Mouse (Mus musculus) limb, embryonic 11.5 days (tissue): ENCODE measurements around the gene Gm11938. TPM values are rescaled to one million over a fixed set of nuclear protein-coding genes. Genes with fewer than 3 reads are reported as not detected.

Experiments used
- ATAC-seq: fragments of 200-750 bp; cut with Nextera tagmentation; 2 replicates; pipeline ENCODE4 v1.8.0; 2017; ENCODE audit warnings: low read depth; ENCODE audit not compliant: insufficient number of reproducible peaks, low FRiP score, low TSS enrichment
- DNase-seq: peaks from one replicate; pipeline ENCODE4 v3.0.0-alpha.2; 2015; ENCODE audit warnings: low spot score
- H3K27ac ChIP-seq: fragments of 300-500 bp; sonication (generic); replicated peaks from 2 replicates; pipeline ENCODE4 v1.5.1; 2014; ENCODE audit warnings: low read depth, mild to moderate bottlenecking, low read length
- H3K27me3 ChIP-seq: fragments of 300-500 bp; sonication (generic); 2 replicates; pipeline ENCODE4 v1.6.1; 2014; ENCODE audit warnings: mild to moderate bottlenecking, low read length, mixed read lengths; ENCODE audit not compliant: control insufficient read depth, insufficient read depth
- H3K36me3 ChIP-seq: fragments of 300-500 bp; sonication (generic); 2 replicates; pipeline ENCODE4 v1.6.1; 2014; ENCODE audit warnings: mild to moderate bottlenecking, low read length, moderate library complexity, mixed read lengths; ENCODE audit not compliant: control insufficient read depth, insufficient read depth
- H3K4me1 ChIP-seq: fragments of 300-500 bp; sonication (generic); 2 replicates; pipeline ENCODE4 v1.6.1; 2014; ENCODE audit warnings: low read length, mixed read lengths; ENCODE audit not compliant: control insufficient read depth, insufficient read depth
- H3K4me2 ChIP-seq: fragments of 300-500 bp; sonication (generic); 2 replicates; pipeline ENCODE4 v1.6.1; 2014; ENCODE audit warnings: low read depth, mild to moderate bottlenecking, moderate library complexity; ENCODE audit not compliant: severe bottlenecking
- H3K4me3 ChIP-seq: fragments of 300-500 bp; sonication (generic); 2 replicates; pipeline ENCODE4 v1.5.1; 2014; ENCODE audit warnings: low read depth, low read length
- H3K9ac ChIP-seq: fragments of 300-500 bp; sonication (generic); 2 replicates; pipeline ENCODE4 v1.6.1; 2014; ENCODE audit warnings: mild to moderate bottlenecking, low read length
- H3K9me3 ChIP-seq: fragments of 300-500 bp; sonication (generic); 2 replicates; pipeline ENCODE4 v1.6.1; 2016; ENCODE audit warnings: low read length; ENCODE audit not compliant: control insufficient read depth
- WGBS: fragments of 180-500 bp; shearing (Covaris S2); extraction: QIAGEN DNeasy Blood & Tissue Kit; methylation state at CpG from one replicate; pipeline ENCODE4 v1.1.7; 2014; 5-methylcytosine and 5-hydroxymethylcytosine counted together
- polyA plus RNA-seq: library from polyadenylated mRNA; unstranded; fragments of >200 nt; fragmentation: Nextera tagmentation; extraction: Ambion mirVana; gene quantifications from 2 replicates; pipeline ENCODE4 v1.2.1, GENCODE M21; 2014

Gene Gm11938
- polyA plus RNA-seq, 1 experiment from 2014 or later, result not detected

- H3K4me2 ChIP-seq, result no peak within 1 kb of the TSS
- 93% methylated on average over 9 of the region's 9 CpGs for WGBS
- H3K9me3 ChIP-seq, result no peaks in the 10 kb centered on the region
- no peak within 1 kb of the TSS for H3K9ac ChIP-seq
- no peak for ATAC-seq
- H3K27ac ChIP-seq, result no peak within 1 kb of the TSS
- H3K36me3 ChIP-seq, result no peaks in the 10 kb centered on the region
- no peaks in the 10 kb centered on the region for H3K4me1 ChIP-seq
- no peak within 1 kb of the TSS for H3K4me3 ChIP-seq
- DNase-seq, result no peak
- H3K27me3 ChIP-seq, result no peaks in the 10 kb centered on the region
Observed at GRCm38 (mm10) chr11:99559366-99559765, 43.7 kb downstream of the Gm11938 start, which contains the start of gene Gm11939. TSS of gene Gm11939 (minus strand) at chr11:99559466.

GRCm38 (mm10) chr11:99557976-99558745 is 44.9 kb downstream of the Gm11938 start:
- 91% methylated on average over 3 of the region's 3 CpGs for WGBS

GRCm38 (mm10) chr11:99556753-99557152 is 46.4 kb downstream of the Gm11938 start, which contains the start of gene Krtap3-2:
TSS of gene Krtap3-2 (minus strand) at chr11:99556853.
- no peaks in the 10 kb centered on the region for H3K9me3 ChIP-seq
- no peak within 1 kb of the TSS for H3K27ac ChIP-seq
- DNase-seq (no peak), ATAC-seq (no peak)
- H3K4me3 ChIP-seq, result no peak within 1 kb of the TSS
- WGBS, result 75% methylated on average over 2 of the region's 2 CpGs
- no peaks in the 10 kb centered on the region for H3K36me3 ChIP-seq
- H3K4me2 ChIP-seq, result no peak within 1 kb of the TSS
- H3K9ac ChIP-seq, result no peak within 1 kb of the TSS
- no peaks in the 10 kb centered on the region for H3K4me1 ChIP-seq
- H3K27me3 ChIP-seq, result no peaks in the 10 kb centered on the region

More at GRCm38 (mm10) chr11:99557976-99558745, 44.9 kb downstream of the Gm11938 start:
- H3K27ac ChIP-seq, result no peak overlapping the region
- H3K4me3 ChIP-seq, result no peak overlapping the region
- ATAC-seq (no peak), DNase-seq (no peak)
- no peaks in the 10 kb centered on the region for H3K36me3 ChIP-seq
- H3K9ac ChIP-seq, result no peak overlapping the region
- H3K27me3 ChIP-seq, result no peaks in the 10 kb centered on the region
- no peaks in the 10 kb centered on the region for H3K9me3 ChIP-seq
- H3K4me2 ChIP-seq, result no peak overlapping the region
- H3K4me1 ChIP-seq, result no peaks in the 10 kb centered on the region

- Histone ChIP-seq H3K36me3 (no peaks in the 10 kb centered on the region), H3K27me3 (no peaks in the 10 kb centered on the region), H3K4me2 (no peak overlapping the region), H3K9me3 (no peaks in the 10 kb centered on the region), H3K4me1 (no peaks in the 10 kb centered on the region), H3K9ac (no peak overlapping the region), H3K27ac (no peak overlapping the region), H3K4me3 (no peak overlapping the region)
- DNase-seq, result no peak
- no peak for ATAC-seq
- 83% methylated on average over 2 of the region's 2 CpGs for WGBS
Observed at GRCm38 (mm10) chr11:99556195-99556594, 46.9 kb downstream of the Gm11938 start.

Other genes starting within 250 kb of the Gm11938 start
- 0.41 and 0.47 TPM in 2 replicates for gene Krt28, start 228.4 kb downstream of the Gm11938 start, polyA plus RNA-seq
- gene Krt10, start 213.9 kb downstream of the Gm11938 start, polyA plus RNA-seq, result 23.8 and 24.0 TPM in 2 replicates
- not detected in 2 replicates for gene Krt12, start 181.0 kb downstream of the Gm11938 start, polyA plus RNA-seq
- 0.32 and 0.44 TPM in 2 replicates for gene Krt20, start 165.2 kb downstream of the Gm11938 start, polyA plus RNA-seq
- 0.24 and 0.35 TPM in 2 replicates for gene Krt23, start 110.2 kb downstream of the Gm11938 start, polyA plus RNA-seq
- gene Krt39, start 82.0 kb downstream of the Gm11938 start, polyA plus RNA-seq, result 0.12 TPM in 1 of 2 replicates, not detected in the other
- gene Krt40, start 60.1 kb downstream of the Gm11938 start, polyA plus RNA-seq, result not detected in 2 replicates
- gene Krtap3-3, start 52.4 kb downstream of the Gm11938 start, polyA plus RNA-seq, result not detected in 2 replicates
- gene Krtap3-2, start 46.5 kb downstream of the Gm11938 start, polyA plus RNA-seq, result not detected in 2 replicates
- not detected in 2 replicates for gene Gm11939, start 43.8 kb downstream of the Gm11938 start, polyA plus RNA-seq
- gene Krtap3-1, start 36.7 kb downstream of the Gm11938 start, polyA plus RNA-seq, result not detected in 2 replicates
- gene Krtap1-5, start 22.3 kb downstream of the Gm11938 start, polyA plus RNA-seq, result not detected in 2 replicates
- gene Krtap1-4, start 19.7 kb downstream of the Gm11938 start, polyA plus RNA-seq, result not detected in 2 replicates
- not detected in 2 replicates for gene Krtap1-3, start 12.0 kb downstream of the Gm11938 start, polyA plus RNA-seq
- not detected in 2 replicates for gene Krtap9-3, start 5.2 kb downstream of the Gm11938 start, polyA plus RNA-seq
- not detected in 2 replicates for gene Gm11937, start 6.9 kb upstream of the Gm11938 start, polyA plus RNA-seq
- not detected in 2 replicates for gene Krtap2-4, start 11.5 kb upstream of the Gm11938 start, polyA plus RNA-seq
- gene Gm11562, start 17.1 kb upstream of the Gm11938 start, polyA plus RNA-seq, result not detected in 2 replicates
- not detected in 2 replicates for gene Krtap4-1, start 24.9 kb upstream of the Gm11938 start, polyA plus RNA-seq
- not detected in 2 replicates for gene Krtap4-2, start 31.8 kb upstream of the Gm11938 start, polyA plus RNA-seq
- not detected in 2 replicates for gene Krtap4-7, start 40.8 kb upstream of the Gm11938 start, polyA plus RNA-seq
- gene Gm11555, start 46.9 kb upstream of the Gm11938 start, polyA plus RNA-seq, result not detected in 2 replicates
- not detected in 2 replicates for gene Gm11563, start 55.7 kb upstream of the Gm11938 start, polyA plus RNA-seq
- gene Krtap4-6, start 62.7 kb upstream of the Gm11938 start, polyA plus RNA-seq, result not detected in 2 replicates
- not detected in 2 replicates for gene Gm14190, start 87.4 kb upstream of the Gm11938 start, polyA plus RNA-seq
- not detected in 2 replicates for gene Gm14180, start 131.0 kb upstream of the Gm11938 start, polyA plus RNA-seq
- not detected in 2 replicates for gene Gm11595, start 169.6 kb upstream of the Gm11938 start, polyA plus RNA-seq
- not detected in 2 replicates for gene Krtap4-8, start 177.4 kb upstream of the Gm11938 start, polyA plus RNA-seq
- gene Krtap4-9, start 181.9 kb upstream of the Gm11938 start, polyA plus RNA-seq, result not detected in 2 replicates
- not detected in 2 replicates for gene Gm11596, start 190.2 kb upstream of the Gm11938 start, polyA plus RNA-seq
- not detected in 2 replicates for gene Gm11569, start 195.6 kb upstream of the Gm11938 start, polyA plus RNA-seq
- gene Gm11554, start 201.1 kb upstream of the Gm11938 start, polyA plus RNA-seq, result not detected in 2 replicates
- not detected in 2 replicates for gene Krtap4-13, start 206.6 kb upstream of the Gm11938 start, polyA plus RNA-seq
- gene Gm11564, start 212.4 kb upstream of the Gm11938 start, polyA plus RNA-seq, result not detected in 2 replicates
- not detected in 2 replicates for gene 2300003K06Rik, start 234.8 kb upstream of the Gm11938 start, polyA plus RNA-seq
- gene Krtap4-16, start 248.3 kb upstream of the Gm11938 start, polyA plus RNA-seq, result not detected in 2 replicates